ENCODE assay signal across 8 mouse cellular contexts in the genomic region with DNA sequence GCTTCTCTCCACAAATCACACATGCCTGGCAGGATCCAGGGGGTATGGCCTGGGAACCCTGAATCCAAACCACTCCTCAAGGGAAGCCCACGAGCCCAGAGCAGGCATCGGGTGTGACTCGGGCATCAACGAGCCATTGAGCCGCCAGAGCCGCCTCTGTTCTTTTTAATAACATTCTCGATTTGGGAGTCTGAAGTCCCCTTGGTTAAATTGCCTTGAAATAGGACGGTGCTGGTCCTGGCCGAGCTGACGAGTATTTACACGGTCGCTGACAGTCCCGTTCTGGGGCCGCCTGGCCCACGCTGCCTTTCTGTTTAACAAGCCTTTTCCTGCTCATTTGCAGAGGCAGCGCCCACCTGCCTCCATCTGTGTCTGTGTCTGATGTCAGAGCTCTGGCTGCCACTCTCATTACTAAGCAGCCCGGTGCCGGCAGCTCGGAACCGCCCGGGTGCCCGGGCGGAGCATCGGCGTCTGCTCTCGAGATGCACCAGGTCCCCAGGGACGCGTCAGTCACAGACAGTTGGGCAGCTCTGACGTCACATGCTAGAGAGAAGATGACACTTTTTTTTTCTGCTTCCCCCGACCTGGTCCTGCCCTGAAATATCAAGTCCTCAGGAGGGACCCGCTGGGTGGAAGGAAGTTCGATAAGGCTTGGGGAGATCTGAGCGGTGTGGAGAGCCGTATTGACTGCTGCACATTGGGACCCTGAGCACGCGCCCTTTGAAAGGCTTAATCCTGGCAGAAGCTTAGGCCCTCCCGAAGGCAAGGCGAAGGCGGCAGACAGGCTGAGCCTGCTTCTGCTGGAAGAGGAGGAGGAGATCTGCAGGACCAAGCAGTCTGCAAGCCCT. TPM values are rescaled to one million over a fixed set of nuclear protein-coding genes. Genes with fewer than 3 reads are reported as not detected.
DNase-seq lines count a peak whose midpoint lies in the region; ATAC-seq lines count a peak whose summit lies in the region.

No protein-coding gene starts in this region.

- ATAC-seq in heart, embryonic 13.5 days (ENCODE audit: extremely low read depth, insufficient number of reproducible peaks, low FRiP score, low TSS enrichment): no peak
- ATAC-seq in hindbrain, embryonic 13.5 days (ENCODE audit: low FRiP score): peak; percentile 67
- peak; percentile 75 for ATAC-seq in midbrain, embryonic 16.5 days

- H3K4me3 ChIP-seq in heart, embryonic 13.5 days: peak overlapping the region; percentile 37
- H3K4me3 ChIP-seq in hindbrain, embryonic 13.5 days: peak overlapping the region; percentile 25
- H3K4me3 ChIP-seq in midbrain, embryonic 16.5 days (ENCODE audit: low read depth, low read length): peak overlapping the region; percentile 22

- H3K9me3 ChIP-seq in heart, embryonic 13.5 days: no peaks in the 10 kb centered on the region
- no peaks in the 10 kb centered on the region for H3K9me3 ChIP-seq in hindbrain, embryonic 13.5 days
- no peaks in the 10 kb centered on the region for H3K9me3 ChIP-seq in midbrain, embryonic 16.5 days (replicated peaks; ENCODE audit: control insufficient read depth, low read length, poor library complexity, severe bottlenecking)

- H3K4me2 ChIP-seq in heart, embryonic 13.5 days: peak overlapping the region; percentile 67
- peak overlapping the region; percentile 52 for H3K4me2 ChIP-seq in hindbrain, embryonic 13.5 days
- H3K4me2 ChIP-seq in midbrain, embryonic 16.5 days (ENCODE audit: low read length): peak overlapping the region; percentile 59

- H3K4me1 ChIP-seq in heart, embryonic 13.5 days: peaks cover 19% of the 10 kb centered on the region
- H3K4me1 ChIP-seq in hindbrain, embryonic 13.5 days (replicated peaks): peaks cover 57% of the 10 kb centered on the region
- peaks cover 21% of the 10 kb centered on the region for H3K4me1 ChIP-seq in midbrain, embryonic 16.5 days (ENCODE audit: control insufficient read depth, insufficient read depth, low read length)

- intact Hi-C loops in left cerebral cortex, postnatal 4 days (cut with DNase I): no loop called here

- H3K27me3 ChIP-seq in heart, embryonic 13.5 days (replicated peaks): peaks cover 58% of the 10 kb centered on the region
- peaks cover 12% of the 10 kb centered on the region for H3K27me3 ChIP-seq in hindbrain, embryonic 13.5 days
- no peaks in the 10 kb centered on the region for H3K27me3 ChIP-seq in midbrain, embryonic 16.5 days (ENCODE audit: control insufficient read depth, insufficient read depth, low read depth, low read length)

- 14% methylated on average over 39 of the region's 39 CpGs for WGBS in heart, embryonic 13.5 days
- WGBS in hindbrain, embryonic 13.5 days: 12% methylated on average over 39 of the region's 39 CpGs
- WGBS in midbrain, embryonic 16.5 days: 4% methylated on average over 39 of the region's 39 CpGs

- H3K9ac ChIP-seq in heart, embryonic 13.5 days: peak overlapping the region; percentile 1; the same call in 1 of the 2 replicates
- peak overlapping the region; percentile 56 for H3K9ac ChIP-seq in hindbrain, embryonic 13.5 days
- H3K9ac ChIP-seq in midbrain, embryonic 16.5 days (ENCODE audit: low read depth, low read length): peak overlapping the region; percentile 53

- no peaks in the 10 kb centered on the region for H3K36me3 ChIP-seq in heart, embryonic 13.5 days
- H3K36me3 ChIP-seq in hindbrain, embryonic 13.5 days: no peaks in the 10 kb centered on the region
- H3K36me3 ChIP-seq in midbrain, embryonic 16.5 days (ENCODE audit: control insufficient read depth, insufficient read depth, low read length): no peaks in the 10 kb centered on the region

- DNase-seq in heart, adult 8-10 months (ENCODE audit: low spot score): no peak
- DNase-seq in cerebellum, postnatal 14 days: peak; percentile 64 to 79
- peak; percentile 72 for DNase-seq in left cerebral cortex, postnatal 4 days
- peak; percentile 66 to 82 for DNase-seq in spleen, postnatal 4 days (ENCODE audit: low spot score in 2 of 2)
- no peak for DNase-seq in urinary bladder, adult 18-20 months (ENCODE audit: low spot score in 2 of 2)

- H3K27ac ChIP-seq in heart, embryonic 13.5 days (replicated peaks): no peak overlapping the region
- peak overlapping the region; percentile 84 for H3K27ac ChIP-seq in hindbrain, embryonic 13.5 days
- peak overlapping the region; percentile 80 for H3K27ac ChIP-seq in midbrain, embryonic 16.5 days (ENCODE audit: low read length)

RNA-seq across cellular contexts. Expression of gene Qrfp, which starts 12.4 kb away (rescaled TPM):
- polyA plus RNA-seq in heart, embryonic 13.5 days (2015; fragmentation: Nextera tagmentation; extraction: Ambion mirVana): 0.05 and 0.09 TPM in 2 replicates
- total RNA-seq in heart, adult 8-10 months (2022): not detected
- 0.08 TPM in 1 of 2 replicates, not detected in the other for polyA plus RNA-seq in hindbrain, embryonic 13.5 days (2015; fragmentation: Nextera tagmentation; extraction: Ambion mirVana)
- not detected for total RNA-seq in left cerebral cortex, postnatal 4 days (2021)
- polyA plus RNA-seq in midbrain, embryonic 16.5 days (2015; fragmentation: Nextera tagmentation; extraction: Ambion mirVana): 0.14 and 0.18 TPM in 2 replicates

RNA-seq across cellular contexts. Expression of gene Fibcd1, which starts 23.1 kb away (rescaled TPM):
- polyA plus RNA-seq in heart, embryonic 13.5 days (2015; fragmentation: Nextera tagmentation; extraction: Ambion mirVana): 0.08 TPM in 1 of 2 replicates, not detected in the other
- total RNA-seq in heart, adult 8-10 months (2022): not detected
- 3.4 and 4.6 TPM in 2 replicates for polyA plus RNA-seq in hindbrain, embryonic 13.5 days (2015; fragmentation: Nextera tagmentation; extraction: Ambion mirVana)
- total RNA-seq in left cerebral cortex, postnatal 4 days (2021): 1 to 10 TPM; 3.9 to 9.9 TPM
- 16.4 and 20.9 TPM in 2 replicates for polyA plus RNA-seq in midbrain, embryonic 16.5 days (2015; fragmentation: Nextera tagmentation; extraction: Ambion mirVana)

Comparison
In these comparisons a context has a peak if more than half of its experiments do, and no peak if none do; other contexts are left out.
1. H3K9ac ChIP-seq: peak in every context shown above with its lines; median percentile 56 in hindbrain, embryonic 13.5 days; 53 in midbrain, embryonic 16.5 days; 1 in heart, embryonic 13.5 days.
2. DNase-seq: peak in cerebellum, postnatal 14 days (2 of 2), left cerebral cortex, postnatal 4 days (single experiment) and spleen, postnatal 4 days (2 of 2); none in heart, adult 8-10 months (single experiment) and urinary bladder, adult 18-20 months (0 of 2).
3. Peak in every context shown above with its lines, with median percentiles within 50 percentile points of each other: H3K4me2 ChIP-seq and H3K4me3 ChIP-seq.